ENCODE assay signal across 18 mouse cellular contexts in the genomic region with DNA sequence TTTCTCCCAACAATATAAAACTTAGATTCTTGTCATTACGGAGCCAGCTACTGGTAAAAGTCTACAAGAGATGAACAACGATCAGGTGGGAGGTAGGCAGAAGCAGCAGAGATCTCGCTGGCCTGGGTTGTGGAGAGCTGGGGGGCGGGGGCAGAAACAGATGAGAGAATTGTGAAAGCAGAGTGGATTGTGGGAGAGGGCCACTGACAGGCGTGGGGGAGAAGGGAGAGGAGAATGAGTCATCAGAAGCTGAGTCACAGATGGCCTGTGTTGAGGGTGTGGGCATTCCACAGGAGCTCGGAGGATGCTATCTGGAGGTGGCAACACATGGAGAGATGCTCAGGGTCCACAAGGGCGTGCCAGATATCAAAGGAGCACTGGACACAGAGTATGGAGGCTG. TPM values are rescaled to one million over a fixed set of nuclear protein-coding genes. Genes with fewer than 3 reads are reported as not detected.
DNase-seq lines count a peak whose midpoint lies in the region; ATAC-seq lines count a peak whose summit lies in the region.
"Had no signal": no experiment of that assay in that cellular context is flagged by ENCODE, and none has a peak within 500 bp of the region (broad histone marks: within the 10 kb centered on the region; RNA-seq: fewer than 3 reads in every experiment).

No protein-coding gene starts in this region.

- H3K4me1 ChIP-seq in intestine, embryonic 14.5 days (replicated peaks; ENCODE audit: control insufficient read depth, insufficient read depth, low read length), result peaks cover 8% of the 10 kb centered on the region; the same call in 1 of the 2 replicates
- H3K4me1 ChIP-seq in intestine, embryonic 16.5 days (ENCODE audit: control insufficient read depth, insufficient read depth, low read length), result no peaks in the 10 kb centered on the region
- H3K4me1 ChIP-seq: liver, embryonic 12.5 days had no signal

- H3K9me3 ChIP-seq in intestine, embryonic 14.5 days (ENCODE audit: control insufficient read depth, low read length), result no peaks in the 10 kb centered on the region
- H3K9me3 ChIP-seq in intestine, embryonic 16.5 days (ENCODE audit: control insufficient read depth, low read length), result no peaks in the 10 kb centered on the region
- H3K9me3 ChIP-seq: embryonic facial prominence, embryonic 13.5 days; liver, embryonic 12.5 days; neural tube, embryonic 12.5 days had no signal

- WGBS in intestine, embryonic 14.5 days, result 79% methylated on average over 7 of the region's 7 CpGs
- WGBS in intestine, embryonic 16.5 days, result 75% methylated on average over 7 of the region's 7 CpGs

- no peaks in the 10 kb centered on the region for H3K36me3 ChIP-seq in intestine, embryonic 14.5 days (ENCODE audit: control insufficient read depth, insufficient read depth, low read length)
- no peaks in the 10 kb centered on the region for H3K36me3 ChIP-seq in intestine, embryonic 16.5 days (ENCODE audit: control insufficient read depth, insufficient read depth, low read length)
- H3K36me3 ChIP-seq: embryonic facial prominence, embryonic 13.5 days; liver, embryonic 12.5 days; neural tube, embryonic 12.5 days had no signal

- H3K4me2 ChIP-seq in intestine, embryonic 14.5 days (ENCODE audit: low read length), result no peak overlapping the region
- no peak overlapping the region for H3K4me2 ChIP-seq in intestine, embryonic 16.5 days (ENCODE audit: low read depth, low read length)
- H3K4me2 ChIP-seq: embryonic facial prominence, embryonic 13.5 days; liver, embryonic 12.5 days; midbrain, embryonic 11.5 days; neural tube, embryonic 12.5 days had no signal

- no peak for ATAC-seq in intestine, embryonic 14.5 days (replicated peaks; ENCODE audit: low FRiP score, low TSS enrichment, low read depth)
- no peak for ATAC-seq in intestine, embryonic 16.5 days
- ATAC-seq in erythroblast, adult 5-6 weeks (replicated peaks; ENCODE audit: low FRiP score, poor library complexity, severe bottlenecking), result no peak
- ATAC-seq: activated CD4-positive, CD25-positive, alpha-beta regulatory T cell, adult 4 months; forebrain, embryonic 14.5 days; intestine, postnatal 0 days; liver, embryonic 12.5 days had no signal

- intact Hi-C loops in left cerebral cortex, postnatal 14 days (cut with DNase I), result no loop called here

- H3K4me3 ChIP-seq in intestine, embryonic 14.5 days (ENCODE audit: low read depth, low read length), result no peak overlapping the region
- H3K4me3 ChIP-seq in intestine, embryonic 16.5 days (ENCODE audit: low read length), result no peak overlapping the region
- H3K4me3 ChIP-seq: embryonic facial prominence, embryonic 13.5 days; heart, adult 2 months; liver, embryonic 12.5 days; neural tube, embryonic 12.5 days had no signal

- peaks cover 44% of the 10 kb centered on the region for H3K27me3 ChIP-seq in intestine, embryonic 14.5 days (replicated peaks; ENCODE audit: control insufficient read depth, insufficient read depth, low read length)
- H3K27me3 ChIP-seq in intestine, embryonic 16.5 days (replicated peaks; ENCODE audit: control insufficient read depth, insufficient read depth, low read length), result 0 out of 2 replicates have a peak, but pooled peaks cover under 1% of the 10 kb centered on the region
- H3K27me3 ChIP-seq: embryonic facial prominence, embryonic 13.5 days; liver, embryonic 12.5 days; neural tube, embryonic 12.5 days had no signal

- H3K27ac ChIP-seq in intestine, embryonic 14.5 days (ENCODE audit: low read depth), result no peak overlapping the region
- no peak overlapping the region for H3K27ac ChIP-seq in intestine, embryonic 16.5 days (ENCODE audit: low read length)
- H3K27ac ChIP-seq: embryonic facial prominence, embryonic 13.5 days; heart, adult 2 months; liver, embryonic 12.5 days; neural tube, embryonic 12.5 days had no signal

- H3K9ac ChIP-seq in intestine, embryonic 14.5 days (ENCODE audit: low read length), result no peak overlapping the region
- no peak overlapping the region for H3K9ac ChIP-seq in intestine, embryonic 16.5 days (ENCODE audit: low read depth, low read length)
- H3K9ac ChIP-seq: embryonic facial prominence, embryonic 13.5 days; liver, embryonic 12.5 days; neural tube, embryonic 12.5 days had no signal

- DNase-seq in intestine, embryonic 14.5 days (ENCODE audit: low spot score), result peak; percentile 47
- peak; percentile 64 for DNase-seq in Muller cell, postnatal 12 days (ENCODE audit: inconsistent ontology term)
- peak; percentile 12 for DNase-seq in adrenal gland, postnatal 36 days
- peak; percentile 38 to 61 for DNase-seq in left cerebral cortex, postnatal 14 days (ENCODE audit: low spot score in 2 of 2)
- DNase-seq in T-cell, adult 2 months (ENCODE audit: low spot score), result no peak
- DNase-seq: heart, adult 2 months; heart, postnatal 4 days; lung, postnatal 10 days; retina, postnatal 1 day had no signal

RNA-seq across cellular contexts. Expression of a gene that starts 45.4 kb away (rescaled TPM):
- 0.13 and 0.23 TPM in 2 replicates for polyA plus RNA-seq in intestine, embryonic 14.5 days (2014; fragmentation: Nextera tagmentation; extraction: Ambion mirVana)
- polyA plus RNA-seq in intestine, embryonic 16.5 days (2015; fragmentation: Nextera tagmentation; extraction: Ambion mirVana), result 0.15 and 0.21 TPM in 2 replicates
- total RNA-seq in adrenal gland, postnatal 36 days (2021), result 1 to 10 TPM; 1.5 to 4.6 TPM
- 10 to 100 TPM; 12.1 to 16.3 TPM for total RNA-seq in left cerebral cortex, postnatal 14 days (2021)
- 1.5 TPM in 1 of 2 replicates, not detected in the other for total RNA-seq in erythroblast, adult 5-6 weeks (2015; ENCODE audit: low replicate concordance)
- 3.1 TPM in 1 of 2 replicates, not detected in the other for total RNA-seq in erythroblast, adult 5-6 weeks (2017; ENCODE audit: low replicate concordance)
- polyA plus RNA-seq: forebrain, embryonic 14.5 days had no signal
